Mouse (Mus musculus): Measurements from ENCODE around the gene Serpina6. TPM values are rescaled to one million over a fixed set of nuclear protein-coding genes. Genes with fewer than 3 reads are reported as not detected.

Serpina6 gene
- polyA plus RNA-seq, 1 experiment from 2014 or later = not detected

Other genes starting within 250 kb of the Serpina6 start
- 0.35 and 0.60 TPM in 2 replicates for gene 9330161L09Rik, start 249.4 kb downstream of the Serpina6 start, polyA plus RNA-seq (2016; fragmentation: Nextera tagmentation; extraction: Ambion mirVana)
- 97.1 and 106 TPM in 2 replicates for gene Ddx24, start 231.4 kb downstream of the Serpina6 start, polyA plus RNA-seq (2016; fragmentation: Nextera tagmentation; extraction: Ambion mirVana)
- gene Ifi27, start 223.0 kb downstream of the Serpina6 start, polyA plus RNA-seq (2016; fragmentation: Nextera tagmentation; extraction: Ambion mirVana) = 1.2 and 1.7 TPM in 2 replicates
- gene Ifi27l2a, start 213.5 kb downstream of the Serpina6 start, polyA plus RNA-seq (2016; fragmentation: Nextera tagmentation; extraction: Ambion mirVana) = 0.38 and 0.86 TPM in 2 replicates
- not detected in 2 replicates for gene Ifi27l2b, start 200.0 kb downstream of the Serpina6 start, polyA plus RNA-seq (2016; fragmentation: Nextera tagmentation; extraction: Ambion mirVana)
- gene Ppp4r4, start 124.9 kb downstream of the Serpina6 start, polyA plus RNA-seq (2016; fragmentation: Nextera tagmentation; extraction: Ambion mirVana) = 1.7 and 2.1 TPM in 2 replicates
- gene Serpina10, start 25.8 kb downstream of the Serpina6 start, polyA plus RNA-seq (2016; fragmentation: Nextera tagmentation; extraction: Ambion mirVana) = not detected in 2 replicates
- not detected in 2 replicates for gene Serpina16, start 18.9 kb upstream of the Serpina6 start, polyA plus RNA-seq (2016; fragmentation: Nextera tagmentation; extraction: Ambion mirVana)
- gene Serpina1f, start 38.3 kb upstream of the Serpina6 start, polyA plus RNA-seq (2016; fragmentation: Nextera tagmentation; extraction: Ambion mirVana) = not detected in 2 replicates
- gene Serpina1d, start 116.4 kb upstream of the Serpina6 start, polyA plus RNA-seq (2016; fragmentation: Nextera tagmentation; extraction: Ambion mirVana) = not detected in 2 replicates
- not detected in 2 replicates for gene Serpina1b, start 173.2 kb upstream of the Serpina6 start, polyA plus RNA-seq (2016; fragmentation: Nextera tagmentation; extraction: Ambion mirVana)
- not detected in 2 replicates for gene Serpina1a, start 206.3 kb upstream of the Serpina6 start, polyA plus RNA-seq (2016; fragmentation: Nextera tagmentation; extraction: Ambion mirVana)
- gene Serpina1c, start 247.7 kb upstream of the Serpina6 start, polyA plus RNA-seq (2016; fragmentation: Nextera tagmentation; extraction: Ambion mirVana) = not detected in 2 replicates

Data from embryonic facial prominence, embryonic 10.5 days (tissue).